ENCODE assay signal across 9 mouse cellular contexts in genomic region chr2:109675973-109676617, GRCm38 (mm10). TPM values are rescaled to one million over a fixed set of nuclear protein-coding genes. Genes with fewer than 3 reads are reported as not detected.
DNase-seq lines count a peak whose midpoint lies in the region; ATAC-seq lines count a peak whose summit lies in the region.
"Had no signal": no experiment of that assay in that cellular context is flagged by ENCODE, and none has a peak within 500 bp of the region (broad histone marks: within the 10 kb centered on the region; RNA-seq: fewer than 3 reads in every experiment).

No protein-coding gene starts in this region.

- DNase-seq in right cerebral cortex, postnatal 10 days (ENCODE audit: low spot score in 2 of 2) = peak; percentile 44 to 53
- DNase-seq in right cerebral cortex, postnatal 36 days (ENCODE audit: low spot score in 2 of 2) = no peak
- peak; percentile 58 to 66 for DNase-seq in cerebellum, postnatal 14 days
- peak; percentile 44 for DNase-seq in lung, postnatal 10 days
- peak; percentile 49 for DNase-seq in right cerebral cortex, postnatal 25 days
- DNase-seq in spleen, adult 12 weeks (ENCODE audit: low spot score) = no peak

- peaks cover 35% of the 10 kb centered on the region for H3K4me1 ChIP-seq in heart, embryonic 13.5 days
- peaks cover 13% of the 10 kb centered on the region for H3K4me1 ChIP-seq in kidney, embryonic 14.5 days (ENCODE audit: control insufficient read depth, insufficient read depth, low read length)

- no peaks in the 10 kb centered on the region for H3K36me3 ChIP-seq in heart, embryonic 13.5 days
- no peaks in the 10 kb centered on the region for H3K36me3 ChIP-seq in kidney, embryonic 14.5 days (ENCODE audit: control insufficient read depth, insufficient read depth, low read length)

- peak overlapping the region; percentile 32 for H3K4me3 ChIP-seq in heart, embryonic 13.5 days
- H3K4me3 ChIP-seq in kidney, embryonic 14.5 days (ENCODE audit: low read length) = no peak overlapping the region
- H3K4me3 ChIP-seq: megakaryocyte, embryonic 14.5 days had no signal

- H3K9ac ChIP-seq in heart, embryonic 13.5 days = no peak overlapping the region
- H3K9ac ChIP-seq in kidney, embryonic 14.5 days (ENCODE audit: low read depth, low read length) = no peak overlapping the region

- no peaks in the 10 kb centered on the region for H3K9me3 ChIP-seq in heart, embryonic 13.5 days
- no peaks in the 10 kb centered on the region for H3K9me3 ChIP-seq in kidney, embryonic 14.5 days (ENCODE audit: control insufficient read depth, low read length)

- H3K4me2 ChIP-seq in heart, embryonic 13.5 days = peak overlapping the region; percentile 59
- H3K4me2 ChIP-seq in kidney, embryonic 14.5 days (replicated peaks; ENCODE audit: low read depth, low read length) = no peak overlapping the region; the same call in 1 of the 2 replicates

- ATAC-seq in heart, embryonic 13.5 days (ENCODE audit: extremely low read depth, insufficient number of reproducible peaks, low FRiP score, low TSS enrichment) = no peak
- ATAC-seq in kidney, embryonic 14.5 days (ENCODE audit: low FRiP score, low TSS enrichment) = peak; percentile 56; the same call in 1 of the 2 replicates

- peaks cover 80% of the 10 kb centered on the region for H3K27me3 ChIP-seq in heart, embryonic 13.5 days (replicated peaks)
- H3K27me3 ChIP-seq in kidney, embryonic 14.5 days (ENCODE audit: control insufficient read depth, insufficient read depth, low read length) = peaks cover 75% of the 10 kb centered on the region

- WGBS in heart, embryonic 13.5 days = 1% methylated on average over 29 of the region's 29 CpGs
- WGBS in kidney, embryonic 14.5 days = 1% methylated on average over 29 of the region's 29 CpGs

- no peak overlapping the region for H3K27ac ChIP-seq in heart, embryonic 13.5 days (replicated peaks)
- no peak overlapping the region for H3K27ac ChIP-seq in kidney, embryonic 14.5 days (ENCODE audit: low read depth, low read length)

RNA-seq across cellular contexts. Expression of gene Bdnf, which starts 1.6 kb away (rescaled TPM):
- polyA plus RNA-seq in heart, embryonic 13.5 days (2015; fragmentation: Nextera tagmentation; extraction: Ambion mirVana) = 0.75 and 0.78 TPM in 2 replicates
- polyA plus RNA-seq in kidney, embryonic 14.5 days (2014; fragmentation: Nextera tagmentation; extraction: Ambion mirVana) = 0.67 and 0.79 TPM in 2 replicates

Comparison
In these comparisons a context has a peak if more than half of its experiments do, and no peak if none do; other contexts are left out.
1. DNase-seq: peak in right cerebral cortex, postnatal 10 days (2 of 2), cerebellum, postnatal 14 days (2 of 2), lung, postnatal 10 days (single experiment) and right cerebral cortex, postnatal 25 days (single experiment); none in right cerebral cortex, postnatal 36 days (0 of 2) and spleen, adult 12 weeks (single experiment).